Comparison of ENCODE assay signal across 9 mouse cellular contexts in the genomic region with DNA sequence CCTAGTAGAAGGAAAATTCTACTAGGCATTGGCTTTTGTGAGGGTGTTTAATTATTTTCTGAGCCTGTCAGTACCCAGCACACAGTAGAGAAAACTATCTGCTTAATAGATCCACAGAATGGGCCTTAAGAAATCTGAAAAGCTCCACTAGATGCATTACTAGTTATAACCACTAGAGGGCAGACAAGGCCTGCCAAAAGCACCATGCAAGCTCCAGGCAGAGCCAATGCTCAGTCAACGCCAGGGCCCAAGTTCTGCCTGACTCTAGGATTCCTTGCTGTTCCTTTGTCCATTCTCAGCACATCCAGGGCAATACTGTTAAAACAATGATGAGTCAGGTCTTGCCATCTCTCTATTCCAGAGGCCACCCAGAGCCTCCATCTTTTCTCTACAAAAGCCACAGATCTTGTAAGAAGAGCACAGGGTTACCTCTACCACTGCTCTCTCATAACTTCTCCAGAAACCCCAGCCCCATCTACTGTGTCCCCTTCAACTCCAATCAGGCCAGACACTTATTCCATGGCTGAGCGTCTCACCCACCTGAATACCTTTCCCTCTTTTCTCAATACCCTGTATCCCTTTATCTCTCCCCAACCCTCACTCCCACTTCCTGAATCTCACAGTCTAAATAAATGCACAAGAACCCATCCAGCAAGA.
DNase-seq lines count a peak whose midpoint lies in the region; ATAC-seq and TF ChIP-seq lines count a peak whose summit lies in the region.
"Had no signal": no experiment of that assay in that cellular context is flagged by ENCODE, and none has a peak within 500 bp of the region (broad histone marks: within the 10 kb centered on the region; RNA-seq: fewer than 3 reads in every experiment).

No protein-coding gene starts in this region.

- DNase-seq in adrenal gland, adult 2 months = peak; percentile 6
- DNase-seq in adrenal gland, adult 8-10 months = no peak
- DNase-seq in urinary bladder, postnatal 36 days (ENCODE audit: low spot score in 2 of 2) = peak; percentile 5 to 7
- no peak for DNase-seq in urinary bladder, adult 18-20 months (ENCODE audit: low spot score in 2 of 2)
- DNase-seq in lung, postnatal 0 days (ENCODE audit: low spot score) = peak; percentile 72
- peak; percentile 34 to 36 for DNase-seq in right cerebral cortex, adult 2 months (ENCODE audit: low spot score in 2 of 2)

- peak overlapping the region; percentile 19; the same call in 1 of the 2 replicates for H3K9ac ChIP-seq in embryonic facial prominence, embryonic 12.5 days
- H3K9ac ChIP-seq in hindbrain, embryonic 16.5 days (ENCODE audit: low read depth, low read length) = no peak overlapping the region
- no peak overlapping the region for H3K9ac ChIP-seq in lung, postnatal 0 days (replicated peaks; ENCODE audit: low read depth)
- H3K9ac ChIP-seq: lung, embryonic 15.5 days had no signal

- TF ChIP-seq CTCF in lung, postnatal 0 days (IDR thresholded peaks at IDR 0.05) = peak; percentile 92

- no peak overlapping the region for H3K4me3 ChIP-seq in embryonic facial prominence, embryonic 12.5 days
- no peak overlapping the region for H3K4me3 ChIP-seq in hindbrain, embryonic 16.5 days (ENCODE audit: low read length)
- no peak overlapping the region for H3K4me3 ChIP-seq in lung, postnatal 0 days (ENCODE audit: low read depth, low read length)
- H3K4me3 ChIP-seq: lung, embryonic 15.5 days had no signal

- H3K4me2 ChIP-seq in embryonic facial prominence, embryonic 12.5 days (replicated peaks) = no peak overlapping the region
- no peak overlapping the region for H3K4me2 ChIP-seq in hindbrain, embryonic 16.5 days (ENCODE audit: low read length)
- no peak overlapping the region for H3K4me2 ChIP-seq in lung, postnatal 0 days (replicated peaks; ENCODE audit: low read depth, low read length)
- H3K4me2 ChIP-seq: lung, embryonic 15.5 days had no signal

- H3K36me3 ChIP-seq in embryonic facial prominence, embryonic 12.5 days = no peaks in the 10 kb centered on the region
- no peaks in the 10 kb centered on the region for H3K36me3 ChIP-seq in hindbrain, embryonic 16.5 days (ENCODE audit: control insufficient read depth, insufficient read depth, low read length)
- no peaks in the 10 kb centered on the region for H3K36me3 ChIP-seq in lung, postnatal 0 days (ENCODE audit: insufficient read depth, low read length)
- H3K36me3 ChIP-seq: lung, embryonic 15.5 days had no signal

- no peak overlapping the region for H3K27ac ChIP-seq in embryonic facial prominence, embryonic 12.5 days
- no peak overlapping the region for H3K27ac ChIP-seq in hindbrain, embryonic 16.5 days (ENCODE audit: low read depth, low read length)
- H3K27ac ChIP-seq in lung, postnatal 0 days (ENCODE audit: low read length) = no peak overlapping the region
- H3K27ac ChIP-seq: lung, embryonic 15.5 days had no signal

- no peaks in the 10 kb centered on the region for H3K27me3 ChIP-seq in embryonic facial prominence, embryonic 12.5 days
- no peaks in the 10 kb centered on the region; the same call in 1 of the 2 replicates for H3K27me3 ChIP-seq in hindbrain, embryonic 16.5 days (replicated peaks; ENCODE audit: control insufficient read depth, insufficient read depth, low read length)
- no peaks in the 10 kb centered on the region for H3K27me3 ChIP-seq in lung, postnatal 0 days (replicated peaks; ENCODE audit: insufficient read depth, low read length)

- WGBS in embryonic facial prominence, embryonic 12.5 days = 38% methylated on average over 2 of the region's 2 CpGs
- 37% methylated on average over 2 of the region's 2 CpGs for WGBS in hindbrain, embryonic 16.5 days
- 31% methylated on average over 2 of the region's 2 CpGs for WGBS in lung, postnatal 0 days

- no peaks in the 10 kb centered on the region for H3K9me3 ChIP-seq in embryonic facial prominence, embryonic 12.5 days
- no peaks in the 10 kb centered on the region for H3K9me3 ChIP-seq in hindbrain, embryonic 16.5 days (ENCODE audit: control insufficient read depth, low read length)
- H3K9me3 ChIP-seq in lung, postnatal 0 days (ENCODE audit: low read length) = no peaks in the 10 kb centered on the region
- H3K9me3 ChIP-seq: lung, embryonic 15.5 days had no signal

- H3K4me1 ChIP-seq in embryonic facial prominence, embryonic 12.5 days = no peaks in the 10 kb centered on the region
- H3K4me1 ChIP-seq in hindbrain, embryonic 16.5 days (ENCODE audit: control insufficient read depth, insufficient read depth, low read depth, low read length) = peaks cover 9% of the 10 kb centered on the region
- no peaks in the 10 kb centered on the region for H3K4me1 ChIP-seq in lung, postnatal 0 days (ENCODE audit: insufficient read depth, low read depth, low read length)
- H3K4me1 ChIP-seq: lung, embryonic 15.5 days had no signal

- no peak for ATAC-seq in embryonic facial prominence, embryonic 12.5 days (ENCODE audit: insufficient number of reproducible peaks, insufficient read depth, low FRiP score, low TSS enrichment)
- peak; percentile 85 for ATAC-seq in hindbrain, embryonic 16.5 days
- ATAC-seq in lung, postnatal 0 days = no peak

- TF ChIP-seq EP300 in lung, postnatal 0 days (IDR thresholded peaks at IDR 0.05) = no peak

Comparison
In these comparisons a context has a peak if more than half of its experiments do, and no peak if none do; other contexts are left out.
1. DNase-seq: peak in adrenal gland, adult 2 months (single experiment), urinary bladder, postnatal 36 days (2 of 2), lung, postnatal 0 days (single experiment) and right cerebral cortex, adult 2 months (2 of 2); none in adrenal gland, adult 8-10 months (single experiment) and urinary bladder, adult 18-20 months (0 of 2).